In the genomic region with DNA sequence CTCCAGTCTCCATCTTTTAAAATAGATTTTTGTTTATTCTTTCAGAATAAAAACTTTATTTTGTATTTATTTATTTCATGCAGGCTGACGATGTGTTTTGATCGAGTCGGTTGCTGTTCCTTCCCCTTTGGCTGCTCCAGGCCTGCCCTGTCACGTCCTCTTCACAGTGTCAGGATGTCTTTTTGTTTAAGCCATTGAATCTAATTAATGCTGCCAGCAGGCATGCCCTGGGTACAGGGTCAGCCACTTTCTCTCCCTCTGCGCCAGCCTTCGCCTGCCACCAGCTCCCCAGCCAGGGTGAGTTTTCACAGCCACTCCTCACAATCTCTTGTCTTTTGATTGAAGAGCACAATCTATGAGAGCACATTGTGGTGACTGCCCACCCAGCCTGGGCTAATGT, we compare ENCODE assay signal across 23 mouse cellular contexts. TPM values are rescaled to one million over a fixed set of nuclear protein-coding genes. Genes with fewer than 3 reads are reported as not detected.
DNase-seq lines count a peak whose midpoint lies in the region; ATAC-seq and TF ChIP-seq lines count a peak whose summit lies in the region.
"Had no signal": no experiment of that assay in that cellular context is flagged by ENCODE, and none has a peak within 500 bp of the region (broad histone marks: within the 10 kb centered on the region; RNA-seq: fewer than 3 reads in every experiment).

No protein-coding gene starts in this region.

- DNase-seq in gastrocnemius, adult 2 months = no peak
- no peak for DNase-seq in gastrocnemius, postnatal 25 days
- DNase-seq in lung, postnatal 36 days = no peak
- DNase-seq in brain, embryonic 14.5 days (ENCODE audit: low read depth) = peak; percentile 23
- DNase-seq: adrenal gland, adult 8-10 months; adrenal gland, postnatal 36 days; B cell, adult 2 months; cerebellum, adult 11 months; cerebellum, adult 8-10 months; cerebellum, postnatal 14 days; embryo, embryonic 11 days; gastrocnemius, postnatal 10 days; heart, adult 2 months had no signal

- 52% methylated on average over 6 of the region's 6 CpGs for WGBS in forebrain, embryonic 12.5 days
- 38% methylated on average over 6 of the region's 6 CpGs for WGBS in forebrain, embryonic 13.5 days
- WGBS in lung, embryonic 16.5 days = 39% methylated on average over 6 of the region's 6 CpGs

- no peak overlapping the region for H3K4me2 ChIP-seq in forebrain, embryonic 12.5 days
- H3K4me2 ChIP-seq in forebrain, embryonic 13.5 days = no peak overlapping the region
- H3K4me2 ChIP-seq in lung, embryonic 16.5 days (ENCODE audit: low read depth, low read length) = no peak overlapping the region
- H3K4me2 ChIP-seq: embryonic facial prominence, embryonic 15.5 days; heart, embryonic 11.5 days; heart, embryonic 15.5 days; hindbrain, embryonic 15.5 days had no signal

- no peak overlapping the region for H3K9ac ChIP-seq in forebrain, embryonic 12.5 days
- H3K9ac ChIP-seq in forebrain, embryonic 13.5 days = no peak overlapping the region
- no peak overlapping the region for H3K9ac ChIP-seq in lung, embryonic 16.5 days (ENCODE audit: low read length)
- H3K9ac ChIP-seq: embryonic facial prominence, embryonic 15.5 days; heart, embryonic 15.5 days; hindbrain, embryonic 15.5 days had no signal

- no peaks in the 10 kb centered on the region for H3K27me3 ChIP-seq in forebrain, embryonic 12.5 days
- H3K27me3 ChIP-seq in forebrain, embryonic 13.5 days = no peaks in the 10 kb centered on the region
- no peaks in the 10 kb centered on the region for H3K27me3 ChIP-seq in lung, embryonic 16.5 days (ENCODE audit: control insufficient read depth, insufficient read depth, low read depth, low read length)
- H3K27me3 ChIP-seq: embryonic facial prominence, embryonic 15.5 days; heart, embryonic 15.5 days had no signal

- no peaks in the 10 kb centered on the region for H3K9me3 ChIP-seq in forebrain, embryonic 12.5 days
- no peaks in the 10 kb centered on the region for H3K9me3 ChIP-seq in forebrain, embryonic 13.5 days (replicated peaks)
- no peaks in the 10 kb centered on the region for H3K9me3 ChIP-seq in lung, embryonic 16.5 days (ENCODE audit: control insufficient read depth, low read length)
- H3K9me3 ChIP-seq: embryonic facial prominence, embryonic 15.5 days; G1E; heart, embryonic 15.5 days; hindbrain, embryonic 15.5 days had no signal

- 0 out of 2 replicates have a peak, but pooled peaks have one; percentile 20 for ATAC-seq in forebrain, embryonic 12.5 days (ENCODE audit: low FRiP score)
- no peak for ATAC-seq in forebrain, embryonic 13.5 days
- ATAC-seq in lung, embryonic 16.5 days (ENCODE audit: low read depth) = peak; percentile 64
- ATAC-seq: CD4-positive, CD25-positive, alpha-beta regulatory T cell, adult 4 months had no signal

- no peak overlapping the region for H3K27ac ChIP-seq in forebrain, embryonic 12.5 days
- H3K27ac ChIP-seq in forebrain, embryonic 13.5 days = no peak overlapping the region
- H3K27ac ChIP-seq in gastrocnemius, adult 2 months = 0 out of 2 replicates have a peak overlapping the region, but pooled peaks have one; percentile 5
- H3K27ac ChIP-seq in lung, embryonic 16.5 days (ENCODE audit: low read length) = no peak overlapping the region
- H3K27ac ChIP-seq: embryonic facial prominence, embryonic 15.5 days; heart, adult 2 months; heart, embryonic 15.5 days; hindbrain, embryonic 15.5 days had no signal

- TF ChIP-seq POLR2A in brain, embryonic 14.5 days (IDR thresholded peaks at IDR 0.05; ENCODE audit: borderline replicate concordance, extremely low read depth, insufficient read depth, insufficient read length, poor library complexity, severe bottlenecking) = no peak

- TF ChIP-seq CTCF in gastrocnemius, adult 2 months (IDR thresholded peaks at IDR 0.05) = no peak
- no peak for TF ChIP-seq CTCF in brain, embryonic 14.5 days (IDR thresholded peaks at IDR 0.05; ENCODE audit: borderline replicate concordance, extremely low read depth, insufficient read depth, insufficient read length)

- intact Hi-C loops in gastrocnemius, adult 2 months (cut with DNase I) = no loop called here

- 0 out of 2 replicates have a peak, but pooled peaks cover 3% of the 10 kb centered on the region for H3K4me1 ChIP-seq in forebrain, embryonic 12.5 days
- no peaks in the 10 kb centered on the region for H3K4me1 ChIP-seq in forebrain, embryonic 13.5 days
- no peaks in the 10 kb centered on the region; the same call in 1 of the 2 replicates for H3K4me1 ChIP-seq in lung, embryonic 16.5 days (replicated peaks; ENCODE audit: control insufficient read depth, insufficient read depth, low read length)
- H3K4me1 ChIP-seq: heart, embryonic 15.5 days; hindbrain, embryonic 15.5 days had no signal

- H3K36me3 ChIP-seq in forebrain, embryonic 12.5 days (replicated peaks) = no peaks in the 10 kb centered on the region
- no peaks in the 10 kb centered on the region for H3K36me3 ChIP-seq in forebrain, embryonic 13.5 days (ENCODE audit: poor library complexity, severe bottlenecking)
- H3K36me3 ChIP-seq in lung, embryonic 16.5 days (ENCODE audit: control insufficient read depth, insufficient read depth, low read length) = no peaks in the 10 kb centered on the region
- H3K36me3 ChIP-seq: embryonic facial prominence, embryonic 15.5 days; heart, embryonic 15.5 days; hindbrain, embryonic 15.5 days had no signal

- no peak overlapping the region for H3K4me3 ChIP-seq in forebrain, embryonic 12.5 days (replicated peaks)
- H3K4me3 ChIP-seq in forebrain, embryonic 13.5 days = no peak overlapping the region
- no peak overlapping the region for H3K4me3 ChIP-seq in gastrocnemius, adult 2 months
- H3K4me3 ChIP-seq in lung, embryonic 16.5 days (ENCODE audit: low read length) = no peak overlapping the region
- H3K4me3 ChIP-seq: embryonic facial prominence, embryonic 15.5 days; erythroblast, embryonic 14.5 days; heart, adult 2 months; heart, embryonic 15.5 days; hindbrain, embryonic 15.5 days had no signal

RNA-seq across cellular contexts. Expression of gene Steap3, which starts 51.7 kb away (rescaled TPM):
- 1.5 and 1.7 TPM in 2 replicates for polyA plus RNA-seq in forebrain, embryonic 12.5 days (2016; fragmentation: Nextera tagmentation; extraction: Ambion mirVana)
- 1.3 TPM in 2 replicates for polyA plus RNA-seq in forebrain, embryonic 13.5 days (2015; fragmentation: Nextera tagmentation; extraction: Ambion mirVana)
- 10 to 100 TPM; 16.0 to 22.1 TPM for total RNA-seq in gastrocnemius, adult 2 months (2021)
- 10 to 100 TPM; 21.6 to 22.6 TPM for total RNA-seq in gastrocnemius, postnatal 25 days (2021)
- 3.0 and 3.6 TPM in 2 replicates for polyA plus RNA-seq in lung, embryonic 16.5 days (2015; fragmentation: Nextera tagmentation; extraction: Ambion mirVana)
- polyA plus RNA-seq in brain, embryonic 14.5 days (2012; rRNA removed) = 3.0 and 3.7 TPM in 2 replicates
- polyA plus RNA-seq: CD4-positive, CD25-positive, alpha-beta regulatory T cell, adult 4 months had no signal
